Mouse (Mus musculus) v-Abl transformed pro-B cells (cell line): ENCODE measurements at regions not wholly inside any gene's neighbourhood (a gene's known extent, or its start where the extent isn't known, plus 50 kb on each side); places are given as distances from the start of the nearest gene placed in this dataset.

Experiments used
- in situ Hi-C, 2 experiments: fragments of 400-800 bp; cut with MboI; formaldehyde crosslinking; loops; one replicate each; pipeline ENCODE4 v1.15.1; 2025; ENCODE audit not compliant: unreplicated experiment in 2 of 2

- in situ Hi-C loops: no loop called here
These were observed 57.6 kb upstream of the Mpp6 start for GRCm38 (mm10) chr6:50052416-50052815.

GRCm38 (mm10) chr6:50053086-50053485, 57.0 kb upstream of the Mpp6 start:
- in situ Hi-C loops: no loop called here

DNA sequence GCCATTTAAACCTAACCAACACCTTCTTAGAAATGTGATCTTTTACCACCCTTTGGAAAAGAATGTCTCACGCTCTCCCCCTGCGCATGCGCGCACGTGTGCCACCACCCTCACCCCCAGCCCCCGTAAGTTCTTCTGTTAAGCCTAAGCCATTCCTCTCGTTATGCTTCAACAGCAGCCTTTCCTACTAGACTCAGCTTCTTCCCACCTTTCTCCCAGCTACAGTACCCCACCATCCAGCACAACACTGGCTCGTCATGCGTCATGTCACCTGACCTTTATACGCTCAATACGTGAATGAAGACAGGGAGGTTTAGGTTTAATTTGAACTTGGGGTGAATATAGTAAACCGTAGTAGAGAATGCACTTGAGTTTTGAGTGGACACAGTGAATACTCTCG, 55.8 kb upstream of the Mpp6 start:
- in situ Hi-C loops: no loop called here

DNA sequence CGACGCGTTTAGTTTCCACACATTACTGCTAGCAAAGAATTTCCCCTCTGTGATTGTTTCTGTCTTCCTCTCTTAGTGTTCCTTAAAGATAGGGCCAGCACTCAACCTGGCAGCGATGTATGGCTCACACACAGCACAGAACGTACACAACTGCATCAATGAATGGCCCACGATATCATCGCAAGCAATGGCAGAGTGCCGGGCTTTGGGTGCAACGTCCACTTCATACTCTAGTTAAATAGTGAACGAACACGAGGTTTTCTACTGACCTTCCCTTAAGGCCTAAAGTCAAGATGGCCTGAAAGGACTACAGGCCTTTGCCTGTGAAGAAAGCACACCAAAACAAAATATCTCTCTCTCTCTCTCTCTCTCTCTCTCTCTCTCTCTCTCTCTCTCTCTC, 51.4 kb upstream of the Mpp6 start:
- in situ Hi-C loops: no loop called here

GRCm38 (mm10) chr6:50059917-50060316, 50.1 kb upstream of the Mpp6 start:
- in situ Hi-C loops: no loop called here
